Mouse (Mus musculus): Measurements from ENCODE around the gene Arhgap19. TPM values are rescaled to one million over a fixed set of nuclear protein-coding genes. Genes with fewer than 3 reads are reported as not detected.

The Arhgap19 gene
- polyA plus RNA-seq, 1 experiment from 2014 or later, result 37.6 TPM

DNA sequence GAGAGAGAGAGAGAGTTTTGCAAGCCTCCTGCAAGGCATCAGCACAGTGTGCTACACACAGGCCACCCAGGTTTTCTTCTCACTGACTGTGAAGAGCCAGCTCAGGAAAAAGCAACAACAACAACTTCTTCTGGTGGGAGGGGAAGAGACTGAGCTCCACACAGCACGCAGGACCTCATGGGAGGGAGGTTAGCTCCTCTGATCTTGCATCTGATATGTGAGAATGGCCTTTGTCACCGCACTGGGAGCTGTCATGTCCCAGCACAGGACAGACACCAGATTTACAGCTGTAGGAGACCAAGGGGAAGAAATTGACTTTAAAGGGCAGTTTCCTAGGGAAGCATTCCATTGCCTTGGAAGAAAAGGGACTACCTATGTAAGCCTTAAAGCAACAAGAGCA lies 78.5 kb downstream of the Arhgap19 start:
- Histone ChIP-seq H3K4me3 (no peak overlapping the region), H3K27me3 (replicated peaks) (peaks cover 7% of the 10 kb centered on the region), H3K36me3 (no peaks in the 10 kb centered on the region), H3K4me2 (no peak overlapping the region), H3K27ac (no peak overlapping the region), H3K9me3 (replicated peaks) (no peaks in the 10 kb centered on the region), H3K9ac (no peak overlapping the region), H3K4me1 (peaks cover 6% of the 10 kb centered on the region)
- no peak for ATAC-seq
- 29% methylated on average over 2 of the region's 2 CpGs for WGBS (ENCODE audit: insufficient replicate concordance)

DNA sequence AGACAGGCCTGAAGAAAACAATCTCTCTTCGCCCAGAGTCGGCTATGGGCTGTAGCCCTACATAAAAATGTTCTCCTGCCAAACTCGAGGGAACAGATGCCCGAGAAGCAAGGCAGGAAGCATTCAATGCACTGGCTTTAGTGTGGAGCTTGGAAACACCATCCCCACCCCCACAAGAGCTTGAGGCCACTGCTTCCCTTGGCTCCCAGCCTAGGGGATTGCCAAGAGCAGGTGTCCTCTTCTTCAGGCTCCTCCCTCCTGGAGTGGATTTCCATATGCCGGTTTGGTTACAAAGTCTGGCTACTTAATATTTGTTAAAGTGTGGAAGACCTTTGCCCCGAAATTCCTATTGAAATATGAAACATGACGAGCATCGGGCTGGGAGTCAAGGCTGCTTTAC lies 82.4 kb downstream of the Arhgap19 start:
- 71% methylated on average over 8 of the region's 8 CpGs for WGBS (ENCODE audit: insufficient replicate concordance)

More for the DNA sequence above, 82.4 kb downstream of the Arhgap19 start:
- Histone ChIP-seq H3K4me2 (no peak overlapping the region), H3K27ac (no peak overlapping the region), H3K27me3 (replicated peaks) (peaks cover 29% of the 10 kb centered on the region), H3K9me3 (replicated peaks) (no peaks in the 10 kb centered on the region), H3K9ac (no peak overlapping the region), H3K36me3 (no peaks in the 10 kb centered on the region), H3K4me1 (no peaks in the 10 kb centered on the region), H3K4me3 (no peak overlapping the region)
- no peak for ATAC-seq

Other genes with a start within 250 kb of the Arhgap19 start
- gene Gm340, start 219.7 kb downstream of the Arhgap19 start, polyA plus RNA-seq (2016; fragmentation: Nextera tagmentation; extraction: Ambion mirVana), result 2.2 and 2.8 TPM in 2 replicates
- 0.07 and 0.10 TPM in 2 replicates for gene Slit1, start 58.4 kb downstream of the Arhgap19 start, polyA plus RNA-seq (2016; fragmentation: Nextera tagmentation; extraction: Ambion mirVana)
- 16.5 and 17.2 TPM in 2 replicates for gene Frat1, start 27.9 kb upstream of the Arhgap19 start, polyA plus RNA-seq (2016; fragmentation: Nextera tagmentation; extraction: Ambion mirVana)
- gene Frat2, start 46.1 kb upstream of the Arhgap19 start, polyA plus RNA-seq (2016; fragmentation: Nextera tagmentation; extraction: Ambion mirVana), result 12.0 and 14.0 TPM in 2 replicates
- gene Rrp12, start 94.1 kb upstream of the Arhgap19 start, polyA plus RNA-seq (2016; fragmentation: Nextera tagmentation; extraction: Ambion mirVana), result 25.0 and 26.7 TPM in 2 replicates
- 355 and 377 TPM in 2 replicates for gene Pgam1, start 109.9 kb upstream of the Arhgap19 start, polyA plus RNA-seq (2016; fragmentation: Nextera tagmentation; extraction: Ambion mirVana)
- gene Exosc1, start 131.4 kb upstream of the Arhgap19 start, polyA plus RNA-seq (2016; fragmentation: Nextera tagmentation; extraction: Ambion mirVana), result 72.7 and 75.0 TPM in 2 replicates
- gene Zdhhc16, start 131.4 kb upstream of the Arhgap19 start, polyA plus RNA-seq (2016; fragmentation: Nextera tagmentation; extraction: Ambion mirVana), result 47.3 and 48.1 TPM in 2 replicates
- gene Mms19, start 179.1 kb upstream of the Arhgap19 start, polyA plus RNA-seq (2016; fragmentation: Nextera tagmentation; extraction: Ambion mirVana), result 18.3 and 20.9 TPM in 2 replicates
- gene Ubtd1, start 179.7 kb upstream of the Arhgap19 start, polyA plus RNA-seq (2016; fragmentation: Nextera tagmentation; extraction: Ambion mirVana), result 5.6 and 5.7 TPM in 2 replicates
- 0.11 and 0.20 TPM in 2 replicates for gene Ankrd2, start 234.0 kb upstream of the Arhgap19 start, polyA plus RNA-seq (2016; fragmentation: Nextera tagmentation; extraction: Ambion mirVana)
- gene Hoga1, start 243.6 kb upstream of the Arhgap19 start, polyA plus RNA-seq (2016; fragmentation: Nextera tagmentation; extraction: Ambion mirVana), result 11.6 and 11.9 TPM in 2 replicates